ENCODE assay signal across 18 mouse cellular contexts in the genomic region with DNA sequence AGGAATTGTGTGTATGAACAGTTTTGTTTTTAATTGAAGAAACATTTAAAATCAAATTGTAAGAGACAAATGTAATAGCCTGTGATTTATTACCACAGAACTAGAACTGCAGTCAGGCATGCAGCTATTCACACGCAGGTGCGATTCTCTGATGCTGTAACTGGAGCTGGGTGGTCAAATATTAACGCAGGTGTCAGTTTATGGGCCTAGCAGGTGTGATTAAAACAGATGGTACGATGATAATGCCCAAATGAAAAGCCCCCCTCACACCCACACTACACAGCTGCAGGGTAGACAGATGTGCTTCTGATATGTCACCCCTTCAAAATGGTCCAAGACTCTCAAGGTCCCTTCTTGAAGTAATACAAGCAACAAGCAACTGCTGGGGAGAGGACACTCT. TPM values are rescaled to one million over a fixed set of nuclear protein-coding genes. Genes with fewer than 3 reads are reported as not detected.
DNase-seq lines count a peak whose midpoint lies in the region; ATAC-seq lines count a peak whose summit lies in the region.
"Had no signal": no experiment of that assay in that cellular context is flagged by ENCODE, and none has a peak within 500 bp of the region (broad histone marks: within the 10 kb centered on the region; RNA-seq: fewer than 3 reads in every experiment).

No protein-coding gene starts in this region.

- no peak overlapping the region for H3K27ac ChIP-seq in forebrain, embryonic 14.5 days (ENCODE audit: low read depth, low read length)
- H3K27ac ChIP-seq: embryonic facial prominence, embryonic 10.5 days; embryonic facial prominence, embryonic 12.5 days; forebrain, embryonic 13.5 days had no signal

- H3K4me2 ChIP-seq in forebrain, embryonic 14.5 days (ENCODE audit: low read length): no peak overlapping the region
- H3K4me2 ChIP-seq: embryonic facial prominence, embryonic 12.5 days; forebrain, embryonic 13.5 days had no signal

- no peak overlapping the region for H3K9ac ChIP-seq in forebrain, embryonic 14.5 days (ENCODE audit: low read length)
- H3K9ac ChIP-seq: embryonic facial prominence, embryonic 12.5 days; forebrain, embryonic 13.5 days had no signal

- H3K36me3 ChIP-seq in forebrain, embryonic 14.5 days (ENCODE audit: control insufficient read depth, insufficient read depth, low read length): no peaks in the 10 kb centered on the region
- H3K36me3 ChIP-seq: embryonic facial prominence, embryonic 10.5 days; embryonic facial prominence, embryonic 12.5 days; G1E had no signal

- no peaks in the 10 kb centered on the region for H3K4me1 ChIP-seq in forebrain, embryonic 14.5 days (ENCODE audit: control insufficient read depth, insufficient read depth, low read length)
- H3K4me1 ChIP-seq: embryonic facial prominence, embryonic 10.5 days; embryonic facial prominence, embryonic 12.5 days; forebrain, embryonic 13.5 days had no signal

- no peak overlapping the region for H3K4me3 ChIP-seq in forebrain, embryonic 14.5 days (ENCODE audit: low read depth, low read length)
- H3K4me3 ChIP-seq: embryonic facial prominence, embryonic 10.5 days; embryonic facial prominence, embryonic 12.5 days; forebrain, embryonic 13.5 days had no signal

- WGBS in forebrain, embryonic 14.5 days: 81% methylated on average over 4 of the region's 4 CpGs

- H3K27me3 ChIP-seq in forebrain, embryonic 14.5 days (replicated peaks; ENCODE audit: control insufficient read depth, insufficient read depth, low read length): no peaks in the 10 kb centered on the region
- H3K27me3 ChIP-seq: embryonic facial prominence, embryonic 12.5 days; forebrain, embryonic 13.5 days had no signal

- peak; percentile 51 for DNase-seq in heart, adult 11 months
- DNase-seq in heart, adult 18-20 months: no peak
- peak; percentile 5 for DNase-seq in forelimb bud, embryonic 11.5 days (ENCODE audit: low read depth, low spot score)
- no peak for DNase-seq in adrenal gland, adult 8-10 months
- DNase-seq in forebrain, embryonic 14.5 days (ENCODE audit: low spot score): no peak
- DNase-seq: adrenal gland, adult 2 months; adrenal gland, postnatal 14 days; adrenal gland, postnatal 36 days; cerebellum, adult 11-12 months; cerebellum, adult 2 months; cerebellum, adult 9-10 months; cerebellum, postnatal 10 days; cerebellum, postnatal 25 days had no signal

- no peaks in the 10 kb centered on the region for H3K9me3 ChIP-seq in forebrain, embryonic 14.5 days (replicated peaks; ENCODE audit: control insufficient read depth, low read length)
- H3K9me3 ChIP-seq: embryonic facial prominence, embryonic 10.5 days; embryonic facial prominence, embryonic 12.5 days; forebrain, embryonic 13.5 days; G1E had no signal

- ATAC-seq in forebrain, embryonic 14.5 days: no peak
- ATAC-seq: forebrain, embryonic 13.5 days; forebrain, embryonic 16.5 days had no signal

RNA-seq across cellular contexts. Expression of a gene that starts 15.9 kb away (rescaled TPM):
- 100 to 1,000 TPM; 163 to 170 TPM for total RNA-seq in heart, adult 18-20 months (2021)
- 100 to 1,000 TPM; 153 to 206 (median 181) TPM for total RNA-seq in adrenal gland, adult 8-10 months (2022)
- 36.9 and 53.2 TPM in 2 replicates for polyA plus RNA-seq in forebrain, embryonic 14.5 days (2014; fragmentation: Nextera tagmentation; extraction: Ambion mirVana)

Comparison
In these comparisons a context has a peak if more than half of its experiments do, and no peak if none do; other contexts are left out.
1. DNase-seq: peak in heart, adult 11 months (single experiment) and forelimb bud, embryonic 11.5 days (single experiment); none in heart, adult 18-20 months (0 of 2), adrenal gland, adult 8-10 months (single experiment) and forebrain, embryonic 14.5 days (single experiment).